ENCODE assay signal across 29 mouse cellular contexts in the genomic region with DNA sequence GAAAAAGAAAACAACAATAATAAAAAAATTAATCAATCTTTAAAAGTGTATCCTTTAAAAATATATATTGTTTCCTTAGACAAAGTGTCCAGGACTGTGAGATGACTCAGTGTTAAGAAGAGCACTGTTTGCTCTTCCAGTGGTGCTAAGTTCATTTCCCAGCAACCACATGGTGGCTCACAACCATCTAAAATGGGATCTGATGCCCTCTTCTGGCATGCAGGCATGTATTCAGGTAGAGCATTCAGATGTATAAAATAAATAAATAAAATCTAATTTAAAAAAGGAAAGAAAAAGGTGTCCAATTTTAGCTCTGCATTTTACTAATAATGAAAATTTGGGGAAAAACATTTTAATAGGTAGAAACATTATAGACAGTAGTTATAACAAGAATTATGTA. TPM values are rescaled to one million over a fixed set of nuclear protein-coding genes. Genes with fewer than 3 reads are reported as not detected.
DNase-seq lines count a peak whose midpoint lies in the region; ATAC-seq and TF ChIP-seq lines count a peak whose summit lies in the region.
"Had no signal": no experiment of that assay in that cellular context is flagged by ENCODE, and none has a peak within 500 bp of the region (broad histone marks: within the 10 kb centered on the region; RNA-seq: fewer than 3 reads in every experiment).

No protein-coding gene starts in this region.

- POLR2A ChIA-PET in Patski (lab: Charles Lee) = no interaction called here

- no peak for TF ChIP-seq POLR2A in heart, adult 2 months (IDR thresholded peaks at IDR 0.05; ENCODE audit: insufficient read depth, low read depth, low read length)

- DNase-seq in heart, adult 2 months = no peak
- DNase-seq in heart, adult 8-10 months (ENCODE audit: low spot score) = no peak
- DNase-seq in layer of hippocampus, adult 2 months (ENCODE audit: low spot score in 2 of 2) = no peak
- DNase-seq in layer of hippocampus, postnatal 25 days (ENCODE audit: extremely low spot score in 1 of 2, low spot score in 1 of 2) = no peak
- DNase-seq in 3T3-L1 (ENCODE audit: low read depth, low spot score) (peak; percentile 32), Patski (ENCODE audit: low read depth, low spot score) (no peak)
- DNase-seq in adrenal gland, adult 8-10 months = no peak
- no peak for DNase-seq in gastrocnemius, postnatal 10 days
- DNase-seq: B cell, adult 2 months; cerebellum, adult 18-20 months; cerebellum, postnatal 25 days; embryo, embryonic 11 days; kidney, adult 11 months; kidney, postnatal 10 days; layer of hippocampus, postnatal 36 days; thymus, adult 2 months had no signal

- no peak overlapping the region for H3K9ac ChIP-seq in heart, adult 2 months (ENCODE audit: low read depth, low read length)
- H3K9ac ChIP-seq: embryonic facial prominence, embryonic 13.5 days; forebrain, embryonic 13.5 days; heart, embryonic 13.5 days; hindbrain, embryonic 15.5 days; limb, embryonic 13.5 days; liver, embryonic 15.5 days had no signal

- peak; percentile 37; the same call in 1 of the 2 replicates for TF ChIP-seq CTCF in heart, adult 2 months (IDR thresholded peaks at IDR 0.05)
- peak; percentile 62 for TF ChIP-seq CTCF in layer of hippocampus, adult 2 months (conservative IDR thresholded peaks at IDR 0.05)
- peak; percentile 43 for TF ChIP-seq CTCF in Patski (IDR thresholded peaks at IDR 0.05)

- no peaks in the 10 kb centered on the region for H3K79me2 ChIP-seq in heart, adult 2 months (replicated peaks; ENCODE audit: control insufficient read depth, insufficient read depth, low read length)

- H3K27me3 ChIP-seq in heart, adult 2 months (ENCODE audit: control insufficient read depth, insufficient read depth, low read length) = no peaks in the 10 kb centered on the region
- H3K27me3 ChIP-seq in Patski = no peaks in the 10 kb centered on the region
- H3K27me3 ChIP-seq: embryonic facial prominence, embryonic 13.5 days; forebrain, embryonic 13.5 days; heart, embryonic 13.5 days; hindbrain, embryonic 15.5 days; limb, embryonic 13.5 days; liver, embryonic 15.5 days had no signal

- no peak overlapping the region for H3K4me3 ChIP-seq in heart, adult 2 months
- no peak overlapping the region for H3K4me3 ChIP-seq in layer of hippocampus, adult 2 months
- H3K4me3 ChIP-seq: embryonic facial prominence, embryonic 13.5 days; erythroblast, embryonic 14.5 days; forebrain, embryonic 13.5 days; heart, embryonic 13.5 days; hindbrain, embryonic 15.5 days; limb, embryonic 13.5 days; liver, embryonic 15.5 days had no signal

- peaks cover 11% of the 10 kb centered on the region for H3K36me3 ChIP-seq in heart, adult 2 months (ENCODE audit: control insufficient read depth, insufficient read depth, low read length)

- 0 out of 2 replicates have a peak, but pooled peaks cover 1% of the 10 kb centered on the region for H3K4me1 ChIP-seq in heart, adult 2 months (ENCODE audit: control insufficient read depth, insufficient read depth, low read length)
- H3K4me1 ChIP-seq: embryonic facial prominence, embryonic 13.5 days; forebrain, embryonic 13.5 days; heart, embryonic 13.5 days; hindbrain, embryonic 15.5 days; limb, embryonic 13.5 days; liver, embryonic 15.5 days had no signal

- in situ Hi-C loops in Patski (cut with MboI; ENCODE audit: low pct_unique_long_range_greater_than_20kb) = no loop called here

- intact Hi-C loops in heart, adult 2 months (cut with DNase I) = no loop called here

- no peak for TF ChIP-seq EP300 in heart, adult 2 months (IDR thresholded peaks at IDR 0.05; ENCODE audit: insufficient read depth, low read depth, low read length)

- CTCF ChIA-PET in Patski (lab: Charles Lee) = no interaction called here

- no peak overlapping the region for H3K27ac ChIP-seq in heart, adult 2 months
- H3K27ac ChIP-seq in layer of hippocampus, adult 2 months = no peak overlapping the region
- H3K27ac ChIP-seq: embryonic facial prominence, embryonic 13.5 days; forebrain, embryonic 13.5 days; heart, embryonic 13.5 days; hindbrain, embryonic 15.5 days; limb, embryonic 13.5 days; liver, embryonic 15.5 days had no signal

- ATAC-seq in Patski = no peak
- ATAC-seq: forebrain, embryonic 13.5 days had no signal

RNA-seq across cellular contexts. Expression of gene Mpc1, which starts 13.1 kb away (rescaled TPM):
- 100 to 1,000 TPM; 699 to 921 TPM for total RNA-seq in heart, adult 2 months (2021)
- polyA plus RNA-seq in heart, adult 2 months (2012; rRNA removed) = 643 and 921 TPM in 2 replicates
- 100 to 1,000 TPM; 872 to 928 (median 908) TPM for total RNA-seq in heart, adult 8-10 months (2022)
- total RNA-seq in layer of hippocampus, adult 2 months (2021) = 100 to 1,000 TPM; 138 to 143 TPM
- total RNA-seq in layer of hippocampus, postnatal 25 days (2021) = 100 to 1,000 TPM; 149 to 159 TPM
- 168 TPM for polyA plus RNA-seq in Patski (2021)
- 100 to 1,000 TPM; 122 to 221 (median 169) TPM for total RNA-seq in adrenal gland, adult 8-10 months (2022)
- 100 to 1,000 TPM; 206 to 242 TPM for total RNA-seq in gastrocnemius, postnatal 10 days (2021)

RNA-seq across cellular contexts. Expression of gene Sft2d1, which starts 15.1 kb away (rescaled TPM):
- total RNA-seq in heart, adult 2 months (2021) = 10 to 100 TPM; 13.3 to 17.6 TPM
- polyA plus RNA-seq in heart, adult 2 months (2012; rRNA removed) = 32.2 and 34.2 TPM in 2 replicates
- total RNA-seq in heart, adult 8-10 months (2022) = 10 to 100 TPM; 14.4 to 18.8 (median 16.2) TPM
- total RNA-seq in layer of hippocampus, adult 2 months (2021) = 10 to 100 TPM; 48.4 to 61.5 TPM
- 10 to 100 TPM; 55.7 to 58.0 TPM for total RNA-seq in layer of hippocampus, postnatal 25 days (2021)
- polyA plus RNA-seq in Patski (2021) = 61.2 TPM
- total RNA-seq in adrenal gland, adult 8-10 months (2022) = 10 to 100 TPM; 42.0 to 50.0 (median 45.0) TPM
- 10 to 100 TPM; 16.0 to 21.0 TPM for total RNA-seq in gastrocnemius, postnatal 10 days (2021)

RNA-seq across cellular contexts. Expression of gene Prr18, which starts 41.4 kb away (rescaled TPM):
- under 1 TPM; 0.07 to 0.13 TPM for total RNA-seq in heart, adult 2 months (2021)
- 0.18 and 0.23 TPM in 2 replicates for polyA plus RNA-seq in heart, adult 2 months (2012; rRNA removed)
- under 1 TPM in 2 of 4 experiments, not detected in 2; 0.06 to 0.17 TPM for total RNA-seq in heart, adult 8-10 months (2022)
- total RNA-seq in layer of hippocampus, adult 2 months (2021) = 10 to 100 TPM; 18.0 to 19.3 TPM
- total RNA-seq in layer of hippocampus, postnatal 25 days (2021) = 10 to 100 TPM; 22.8 to 23.6 TPM
- 0.19 TPM for polyA plus RNA-seq in Patski (2021)
- under 1 TPM; 0.13 to 0.55 (median 0.35) TPM for total RNA-seq in adrenal gland, adult 8-10 months (2022)
- under 1 TPM in 1 of 2 experiments, not detected in 1; 0.27 TPM for total RNA-seq in gastrocnemius, postnatal 10 days (2021)
- total RNA-seq: monocyte, adult 5-6 weeks had no signal

RNA-seq across cellular contexts. Expression of gene T2, which starts 60.0 kb away (rescaled TPM):
- under 1 TPM; 0.36 to 0.47 TPM for total RNA-seq in heart, adult 2 months (2021)
- polyA plus RNA-seq in heart, adult 2 months (2012; rRNA removed) = 1.1 and 1.4 TPM in 2 replicates
- under 1 TPM; 0.14 to 0.60 (median 0.41) TPM for total RNA-seq in heart, adult 8-10 months (2022)
- under 1 TPM; 0.37 to 0.97 TPM for total RNA-seq in layer of hippocampus, adult 2 months (2021)
- total RNA-seq in layer of hippocampus, postnatal 25 days (2021) = under 1 TPM; 0.34 to 0.82 TPM
- polyA plus RNA-seq in Patski (2021) = 0.05 TPM
- total RNA-seq in adrenal gland, adult 8-10 months (2022) = not detected
- not detected for total RNA-seq in gastrocnemius, postnatal 10 days (2021)
- total RNA-seq: gastrocnemius, adult 8-10 months; monocyte, adult 5-6 weeks; neutrophil, adult 5-6 weeks had no signal
- polyA plus RNA-seq: erythroblast, embryonic 14.5 days; liver, embryonic 15.5 days had no signal

RNA-seq across cellular contexts. Expression of gene Ccr6, which starts 60.0 kb away (rescaled TPM):
- total RNA-seq in heart, adult 2 months (2021) = not detected
- polyA plus RNA-seq in heart, adult 2 months (2012; rRNA removed) = 0.56 and 0.62 TPM in 2 replicates
- total RNA-seq in heart, adult 8-10 months (2022) = under 1 TPM in 1 of 4 experiments, not detected in 3; 0.22 TPM
- under 1 TPM in 1 of 2 experiments, not detected in 1; 0.31 TPM for total RNA-seq in layer of hippocampus, adult 2 months (2021)
- under 1 TPM; 0.22 to 0.38 TPM for total RNA-seq in layer of hippocampus, postnatal 25 days (2021)
- not detected for polyA plus RNA-seq in Patski (2021)
- total RNA-seq in adrenal gland, adult 8-10 months (2022) = under 1 TPM in 1 of 4 experiments, not detected in 3; 1.00 TPM
- not detected for total RNA-seq in gastrocnemius, postnatal 10 days (2021)
- total RNA-seq: adrenal gland, postnatal 4 days; gastrocnemius, adult 8-10 months; heart, postnatal 25 days; layer of hippocampus, postnatal 36 days; left cerebral cortex, postnatal 14 days had no signal
- polyA plus RNA-seq: embryonic facial prominence, embryonic 13.5 days; erythroblast, embryonic 14.5 days; forebrain, embryonic 13.5 days; heart, embryonic 13.5 days; hindbrain, embryonic 15.5 days; limb, embryonic 13.5 days; liver, embryonic 15.5 days had no signal

Comparison
In these comparisons a context has a peak if more than half of its experiments do, and no peak if none do; other contexts are left out.
1. RNA of gene Prr18, which starts 41.4 kb away (total RNA-seq): 22.8 to 23.6 TPM in layer of hippocampus, postnatal 25 days and 18.0 to 19.3 TPM in layer of hippocampus, adult 2 months; 0.13 to 0.55 TPM in adrenal gland, adult 8-10 months, 0.27 TPM in gastrocnemius, postnatal 10 days, 0.07 to 0.13 TPM in heart, adult 2 months and 0.06 to 0.17 TPM in heart, adult 8-10 months; every median in the first group is over 10 times any median in the second.
2. Peak in every context shown above with its lines, with median percentiles within 50 percentile points of each other: CTCF ChIP-seq.